Mouse (Mus musculus) cortical plate, adult 2 months (tissue): ENCODE measurements around the gene Rnf38.

ENCODE experiments used
- CTCF ChIP-seq: fragments of 200-500 bp; IDR thresholded peaks from 2 replicates; pipeline ENCODE4 v1.5.1; 2011; ENCODE audit warnings: mild to moderate bottlenecking, control low read depth, low read length; ENCODE audit not compliant: insufficient read depth; ENCODE audit errors: extremely low read depth
- POLR2A ChIP-seq: fragments of 200-500 bp; IDR thresholded peaks from 2 replicates; pipeline ENCODE4 v1.6.1; 2011; ENCODE audit warnings: mild to moderate bottlenecking, low read length, control low read depth; ENCODE audit not compliant: insufficient read depth; ENCODE audit errors: extremely low read depth

GRCm38 (mm10) chr4:44253191-44253590, 19.6 kb upstream of the Rnf38 start:
- no peak for TF ChIP-seq CTCF
- TF ChIP-seq POLR2A = no peak
